ENCODE assay signal across 38 mouse cellular contexts in the genomic region with DNA sequence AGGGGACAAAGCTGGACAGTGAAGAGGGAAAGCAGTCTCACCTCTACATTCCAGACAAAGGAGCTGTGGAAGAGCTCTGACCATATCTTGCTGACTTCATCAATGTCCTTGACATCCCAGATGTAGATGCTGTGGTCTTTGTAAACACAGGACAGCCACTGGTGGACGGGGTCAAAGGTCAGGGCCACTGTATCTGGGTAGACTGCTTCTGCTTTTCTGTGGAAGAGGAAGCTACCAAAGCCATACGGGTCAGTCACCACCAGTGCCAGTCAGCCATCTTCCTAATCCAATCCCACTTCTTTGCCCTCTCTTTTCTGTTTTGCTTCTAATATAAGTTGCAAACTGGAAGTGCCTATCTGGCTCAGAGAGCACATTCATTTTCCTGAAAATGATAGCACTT. TPM values are rescaled to one million over a fixed set of nuclear protein-coding genes. Genes with fewer than 3 reads are reported as not detected.
DNase-seq lines count a peak whose midpoint lies in the region.
"Had no signal": no experiment of that assay in that cellular context is flagged by ENCODE, and none has a peak within 500 bp of the region (broad histone marks: within the 10 kb centered on the region; RNA-seq: fewer than 3 reads in every experiment).

No protein-coding gene starts in this region.

- DNase-seq in adrenal gland, postnatal 14 days: peak; percentile 26
- no peak for DNase-seq in adrenal gland, postnatal 4 days (ENCODE audit: low spot score in 2 of 2)
- peak; percentile 28 for DNase-seq in ovary, adult 18-20 months (ENCODE audit: low spot score)
- no peak for DNase-seq in ovary, postnatal 10 days (ENCODE audit: low spot score)
- DNase-seq in yolk sac, embryonic 10.5 days (ENCODE audit: low spot score): peak; percentile 44
- no peak for DNase-seq in left cerebral cortex, adult 9 months (ENCODE audit: low spot score in 2 of 2)
- no peak for DNase-seq in cerebellum, adult 9-10 months
- DNase-seq: cerebellum, adult 11-12 months; cerebellum, postnatal 25 days; gastrocnemius, postnatal 14 days; heart, adult 2 months; kidney, adult 9 months; kidney, postnatal 10 days; layer of hippocampus, postnatal 36 days; retina, postnatal 1 day; right cerebral cortex, postnatal 14 days; thymus, postnatal 36 days had no signal

- no peak overlapping the region for H3K4me3 ChIP-seq in macrophage (ENCODE audit: inconsistent target)
- H3K4me3 ChIP-seq: forebrain, embryonic 13.5 days; heart, adult 2 months; heart, embryonic 12.5 days; limb, embryonic 10.5 days; limb, embryonic 15.5 days; midbrain, embryonic 10.5 days; midbrain, embryonic 15.5 days; myocyte; neural tube, embryonic 12.5 days had no signal

- peak overlapping the region; percentile 16; the same call in 1 of the 2 replicates for H3K27ac ChIP-seq in macrophage
- H3K27ac ChIP-seq: forebrain, embryonic 13.5 days; heart, adult 2 months; hindbrain, embryonic 14.5 days; limb, embryonic 10.5 days; limb, embryonic 15.5 days; midbrain, embryonic 10.5 days; midbrain, embryonic 15.5 days; neural tube, embryonic 12.5 days had no signal

- 55% methylated on average over 2 of the region's 2 CpGs for WGBS in macrophage (ENCODE audit: missing documents)

- no peaks in the 10 kb centered on the region for H3K79me2 ChIP-seq in macrophage (ENCODE audit: inconsistent target)

- H3K36me3 ChIP-seq in macrophage (ENCODE audit: inconsistent target): peaks cover 37% of the 10 kb centered on the region; the same call in 1 of the 2 replicates
- H3K36me3 ChIP-seq: midbrain, embryonic 15.5 days had no signal

RNA-seq across cellular contexts. Expression of a gene that starts 14.9 kb away (rescaled TPM):
- total RNA-seq in adrenal gland, postnatal 14 days (2021): 0.33 and 0.38 TPM in 2 replicates
- under 1 TPM; 0.54 to 0.70 TPM for total RNA-seq in adrenal gland, postnatal 4 days (2021)
- total RNA-seq in macrophage (2018; cell fraction: chromatin; rRNA removed): 1 to 10 TPM in 25 of 26 experiments, under 1 TPM in 1; 0.74 to 7.8 (median 2.5) TPM
- under 1 TPM; 0.14 to 0.90 (median 0.33) TPM for total RNA-seq in macrophage (2018; cell fraction: cytosol; rRNA removed)
- total RNA-seq in macrophage (2018; cell fraction: nucleus; rRNA removed): 1 to 10 TPM in 23 of 26 experiments, under 1 TPM in 3; 0.58 to 7.0 (median 2.2) TPM
- polyA plus RNA-seq in macrophage (2018): 0.34 to 0.72 TPM in 2 of 3 replicates, not detected in the other
- total RNA-seq: heart, adult 2 months had no signal
- polyA plus RNA-seq: large intestine, adult 2 months had no signal

RNA-seq across cellular contexts. Expression of a gene that starts 15.2 kb away (rescaled TPM):
- 12.3 and 15.0 TPM in 2 replicates for total RNA-seq in adrenal gland, postnatal 14 days (2021)
- total RNA-seq in adrenal gland, postnatal 4 days (2021): 10 to 100 TPM; 12.1 to 13.5 TPM
- total RNA-seq in macrophage (2018; cell fraction: chromatin; rRNA removed): 10 to 100 TPM; 14.1 to 96.7 (median 55.0) TPM
- 10 to 100 TPM in 20 of 26 experiments, 1 to 10 TPM in 6; 6.7 to 21.9 (median 11.6) TPM for total RNA-seq in macrophage (2018; cell fraction: cytosol; rRNA removed)
- 10 to 100 TPM in 24 of 26 experiments, 1 to 10 TPM in 2; 8.2 to 57.3 (median 26.4) TPM for total RNA-seq in macrophage (2018; cell fraction: nucleus; rRNA removed)
- polyA plus RNA-seq in macrophage (2018): 10.4 to 24.4 TPM (median 15.1 TPM) in 3 replicates

RNA-seq across cellular contexts. Expression of a gene that starts 26.5 kb away (rescaled TPM):
- 26.9 and 44.7 TPM in 2 replicates for total RNA-seq in adrenal gland, postnatal 14 days (2021)
- total RNA-seq in adrenal gland, postnatal 4 days (2021): 10 to 100 TPM; 50.8 to 59.8 TPM
- 10 to 100 TPM in 1 of 26 experiments, 1 to 10 TPM in 18, under 1 TPM in 5, not detected in 2; 0.35 to 13.2 (median 1.6) TPM for total RNA-seq in macrophage (2018; cell fraction: chromatin; rRNA removed)
- total RNA-seq in macrophage (2018; cell fraction: cytosol; rRNA removed): under 1 TPM in 9 of 26 experiments, not detected in 17; 0.03 to 0.48 (median 0.07) TPM
- total RNA-seq in macrophage (2018; cell fraction: nucleus; rRNA removed): 1 to 10 TPM in 9 of 26 experiments, under 1 TPM in 10, not detected in 7; 0.16 to 3.2 (median 0.92) TPM
- 0.07 to 0.59 TPM in 2 of 3 replicates, not detected in the other for polyA plus RNA-seq in macrophage (2018)
- total RNA-seq: hematopoietic stem cell, adult 5-6 weeks had no signal

RNA-seq across cellular contexts. Expression of a gene that starts 29.5 kb away (rescaled TPM):
- not detected in 2 replicates for total RNA-seq in adrenal gland, postnatal 14 days (2021)
- not detected for total RNA-seq in adrenal gland, postnatal 4 days (2021)
- not detected for total RNA-seq in macrophage (2018; cell fraction: chromatin; rRNA removed)
- total RNA-seq in macrophage (2018; cell fraction: cytosol; rRNA removed): not detected
- total RNA-seq in macrophage (2018; cell fraction: nucleus; rRNA removed): not detected
- not detected in 3 replicates for polyA plus RNA-seq in macrophage (2018)
- total RNA-seq: ES-E14; heart, adult 2 months; hematopoietic stem cell, adult 5-6 weeks; layer of hippocampus, postnatal 36 days; left cerebral cortex, postnatal 10 days had no signal
- polyA plus RNA-seq: CD4-positive, CD25-positive, alpha-beta regulatory T cell, adult 4 months; embryonic facial prominence, embryonic 11.5 days; forebrain, embryonic 13.5 days; heart, adult 2 months; heart, embryonic 12.5 days; heart, postnatal 0 days; hindbrain, embryonic 14.5 days; intestine, postnatal 0 days; large intestine, adult 2 months; limb, embryonic 10.5 days; liver, embryonic 16.5 days; lung, embryonic 16.5 days; midbrain, embryonic 10.5 days; midbrain, embryonic 15.5 days; myocyte; neural tube, embryonic 12.5 days; small intestine, adult 2 months had no signal

RNA-seq across cellular contexts. Expression of a gene that starts 33.0 kb away (rescaled TPM):
- total RNA-seq in adrenal gland, postnatal 14 days (2021): 67.7 and 75.4 TPM in 2 replicates
- 10 to 100 TPM; 84.3 to 85.1 TPM for total RNA-seq in adrenal gland, postnatal 4 days (2021)
- total RNA-seq in macrophage (2018; cell fraction: chromatin; rRNA removed): 10 to 100 TPM in 16 of 26 experiments, 1 to 10 TPM in 10; 1.5 to 38.8 (median 16.7) TPM
- 100 to 1,000 TPM; 112 to 180 (median 145) TPM for total RNA-seq in macrophage (2018; cell fraction: cytosol; rRNA removed)
- total RNA-seq in macrophage (2018; cell fraction: nucleus; rRNA removed): 10 to 100 TPM; 21.5 to 67.9 (median 38.3) TPM
- 57.6 to 136 TPM (median 89.3 TPM) in 3 replicates for polyA plus RNA-seq in macrophage (2018)

Comparison
In these comparisons a context has a peak if more than half of its experiments do, and no peak if none do; other contexts are left out.
1. DNase-seq: peak in adrenal gland, postnatal 14 days (single experiment), ovary, adult 18-20 months (single experiment) and yolk sac, embryonic 10.5 days (single experiment); none in adrenal gland, postnatal 4 days (0 of 2), ovary, postnatal 10 days (single experiment), left cerebral cortex, adult 9 months (0 of 2) and cerebellum, adult 9-10 months (single experiment).